Mouse (Mus musculus) spleen, adult 12 weeks (tissue): Measurements from ENCODE around the gene Clmn.

Source experiments
- DNase-seq: peaks from one replicate; pipeline ENCODE4 v3.0.0; 2022; ENCODE audit warnings: low spot score

Clmn gene

DNA sequence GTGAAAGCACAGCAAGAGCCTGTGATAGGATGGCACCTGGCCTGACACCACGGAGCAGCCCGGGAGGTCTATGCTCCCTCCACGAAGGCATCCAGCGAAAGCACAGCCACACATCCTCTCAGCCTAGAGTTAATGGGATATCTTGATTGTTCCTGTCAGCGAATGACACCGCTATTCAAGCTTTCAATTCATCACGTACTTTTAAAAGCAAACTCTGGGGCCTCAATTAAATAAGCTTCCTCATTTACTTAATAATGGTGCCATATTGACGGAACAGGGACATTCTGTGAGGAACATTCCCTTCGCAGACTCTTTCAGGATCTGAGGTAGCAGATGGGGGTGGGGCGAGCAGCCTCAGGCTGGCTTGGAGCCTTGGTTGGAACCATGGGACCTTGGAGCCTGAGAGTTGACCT is 14.7 kb upstream of the Clmn start:
- no peak for DNase-seq

GRCm38 (mm10) chr12:104876053-104876452 is 11.2 kb upstream of the Clmn start:
- DNase-seq, result no peak

GRCm38 (mm10) chr12:104871987-104872386 is 7.1 kb upstream of the Clmn start:
- no peak for DNase-seq

DNA sequence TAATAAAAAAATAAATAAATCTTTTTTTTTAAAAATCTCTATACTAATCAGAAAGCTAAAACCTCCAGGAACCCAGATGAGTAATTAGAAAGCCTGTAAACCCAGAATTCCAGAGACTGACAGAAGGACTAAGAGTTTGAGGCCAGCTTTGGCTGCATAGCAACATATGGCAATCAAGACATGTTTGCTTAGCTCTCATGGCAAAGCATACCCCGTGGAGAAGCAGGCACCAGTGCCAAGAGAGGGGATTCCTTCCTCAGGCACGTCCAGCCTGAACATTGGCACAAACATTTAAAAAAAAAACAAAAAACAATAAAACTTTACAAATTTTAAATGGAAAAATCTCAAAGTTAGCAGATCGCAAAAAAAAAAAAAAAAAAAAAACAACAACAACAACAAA is 4.9 kb upstream of the Clmn start:
- no peak for DNase-seq

GRCm38 (mm10) chr12:104868430-104868829 is 3.6 kb upstream of the Clmn start:
- DNase-seq, result no peak

- DNase-seq, result no peak
Observed at GRCm38 (mm10) chr12:104867851-104868250, 3.0 kb upstream of the Clmn start.

GRCm38 (mm10) chr12:104865166-104865535 is 275 bp upstream of the Clmn start:
- DNase-seq, result no peak

DNA sequence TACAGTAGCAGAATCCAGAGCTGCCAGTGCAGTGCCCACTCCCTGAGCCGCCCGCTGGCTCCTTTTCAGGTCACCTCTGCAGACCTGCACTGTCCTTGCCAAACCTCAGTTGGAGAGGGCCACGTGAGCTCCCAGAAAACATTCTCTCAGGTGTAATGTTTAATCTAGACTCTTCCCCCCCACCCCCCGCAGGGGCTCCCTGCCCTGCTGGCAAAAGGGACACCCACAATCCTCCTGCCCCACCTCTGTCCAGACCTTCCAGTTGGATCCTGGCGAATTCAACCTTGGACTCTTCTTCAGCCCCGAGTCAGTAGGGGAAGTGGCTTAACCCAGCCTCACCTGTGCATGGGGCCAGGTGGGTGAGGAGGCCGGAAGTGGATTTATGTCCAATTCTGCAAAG is 1.2 kb downstream of the Clmn start:
- no peak for DNase-seq

GRCm38 (mm10) chr12:104859140-104859539 is 5.7 kb downstream of the Clmn start:
- no peak for DNase-seq

- no peak for DNase-seq
Observed at GRCm38 (mm10) chr12:104858732-104859131, 6.1 kb downstream of the Clmn start.

DNA sequence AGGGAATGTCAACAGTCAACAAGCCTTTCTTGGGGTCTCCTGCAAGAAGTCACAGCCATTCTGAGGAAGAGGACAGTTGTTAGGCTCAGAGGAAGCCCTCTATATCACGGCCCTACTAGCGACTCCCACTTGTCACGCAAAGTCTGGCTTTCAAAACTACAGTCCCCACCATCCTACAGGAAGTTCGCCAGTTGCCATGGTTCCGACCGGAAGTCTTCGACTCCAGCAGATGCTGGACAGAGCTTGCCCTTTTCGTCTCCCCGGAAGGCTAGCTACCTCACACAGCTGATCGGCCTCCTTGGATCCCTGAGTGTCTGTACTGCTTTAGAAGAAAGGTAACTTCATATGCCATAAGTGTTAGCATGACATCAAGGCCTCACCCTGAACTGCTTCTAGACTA is 7.3 kb downstream of the Clmn start:
- DNase-seq, result no peak

DNA sequence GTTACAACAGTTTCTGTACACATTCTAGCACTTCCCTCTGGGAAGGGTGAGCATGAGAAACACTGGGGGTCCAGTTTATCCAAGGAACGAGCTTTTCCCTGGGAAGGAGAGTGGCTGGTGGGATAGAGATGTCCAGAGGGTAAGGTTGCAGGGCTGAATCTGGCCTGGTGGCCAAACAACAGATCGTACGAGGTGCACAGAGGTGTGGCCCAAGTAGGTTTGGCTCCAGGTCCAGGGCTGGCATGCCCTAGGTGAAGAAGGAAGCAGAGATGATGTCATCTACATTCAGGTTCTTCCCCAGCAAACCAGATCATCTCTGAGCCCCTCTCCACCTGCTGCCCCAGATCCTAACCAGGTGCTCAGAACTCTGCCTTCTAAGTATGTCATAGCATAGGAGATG is 8.3 kb downstream of the Clmn start:
- DNase-seq, result no peak

DNA sequence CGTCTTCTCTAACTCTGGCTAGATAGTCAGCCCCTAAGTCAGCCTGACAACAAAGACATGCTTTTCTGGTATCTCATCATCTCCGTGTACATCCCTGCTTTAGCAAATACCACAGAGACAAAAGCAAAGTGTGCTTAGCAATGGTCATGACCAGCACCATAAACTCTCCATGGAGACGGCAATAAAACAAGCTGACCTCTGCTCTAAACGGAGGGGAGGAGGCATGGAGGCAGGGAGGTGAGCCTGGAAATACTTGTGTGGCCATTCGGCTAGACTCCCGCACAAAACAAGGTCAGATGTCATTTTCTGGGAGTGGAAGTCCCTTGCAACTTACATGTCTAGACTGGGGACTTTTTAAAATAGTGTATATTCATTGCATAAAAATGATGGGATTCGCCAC is 9.3 kb downstream of the Clmn start:
- DNase-seq, result no peak

DNA sequence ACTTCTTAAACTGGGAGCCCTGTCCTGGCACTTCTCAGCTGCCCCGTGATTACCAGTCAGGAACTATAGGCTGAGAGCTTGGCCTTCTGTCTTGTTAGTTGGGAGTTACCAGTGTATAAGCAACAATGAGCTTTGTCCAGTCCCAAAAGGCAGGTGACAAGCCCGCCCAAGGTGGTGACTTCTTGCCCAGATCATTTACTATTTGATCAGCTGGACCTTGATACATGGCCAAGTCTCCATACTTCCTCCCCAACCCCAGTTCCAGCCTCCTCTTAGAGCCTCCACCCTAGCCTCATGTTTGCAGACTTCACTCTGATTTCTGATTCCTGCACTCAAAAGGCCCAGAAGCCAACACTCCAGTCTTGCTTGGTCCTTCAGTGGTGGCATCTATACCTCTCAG is 10.1 kb downstream of the Clmn start:
- DNase-seq, result no peak

DNA sequence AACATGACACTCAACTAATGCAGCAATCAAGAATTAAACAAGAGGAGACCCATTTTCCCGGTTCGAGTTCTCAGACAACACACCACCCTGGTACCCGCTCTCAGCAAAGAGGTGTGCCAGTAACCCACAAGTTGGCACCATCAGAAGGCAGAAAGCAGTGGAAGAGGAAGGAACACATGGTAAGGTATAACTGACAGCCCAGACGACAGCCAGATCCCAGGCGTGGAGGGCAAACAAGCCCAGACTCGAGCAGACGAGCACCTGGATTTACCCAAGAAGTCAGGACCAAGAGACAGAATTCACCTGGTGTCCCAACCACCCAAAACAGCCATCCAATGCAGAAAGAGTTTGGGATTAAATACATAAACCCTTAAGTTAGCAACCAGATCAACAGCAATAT is 11.5 kb downstream of the Clmn start:
- no peak for DNase-seq

DNA sequence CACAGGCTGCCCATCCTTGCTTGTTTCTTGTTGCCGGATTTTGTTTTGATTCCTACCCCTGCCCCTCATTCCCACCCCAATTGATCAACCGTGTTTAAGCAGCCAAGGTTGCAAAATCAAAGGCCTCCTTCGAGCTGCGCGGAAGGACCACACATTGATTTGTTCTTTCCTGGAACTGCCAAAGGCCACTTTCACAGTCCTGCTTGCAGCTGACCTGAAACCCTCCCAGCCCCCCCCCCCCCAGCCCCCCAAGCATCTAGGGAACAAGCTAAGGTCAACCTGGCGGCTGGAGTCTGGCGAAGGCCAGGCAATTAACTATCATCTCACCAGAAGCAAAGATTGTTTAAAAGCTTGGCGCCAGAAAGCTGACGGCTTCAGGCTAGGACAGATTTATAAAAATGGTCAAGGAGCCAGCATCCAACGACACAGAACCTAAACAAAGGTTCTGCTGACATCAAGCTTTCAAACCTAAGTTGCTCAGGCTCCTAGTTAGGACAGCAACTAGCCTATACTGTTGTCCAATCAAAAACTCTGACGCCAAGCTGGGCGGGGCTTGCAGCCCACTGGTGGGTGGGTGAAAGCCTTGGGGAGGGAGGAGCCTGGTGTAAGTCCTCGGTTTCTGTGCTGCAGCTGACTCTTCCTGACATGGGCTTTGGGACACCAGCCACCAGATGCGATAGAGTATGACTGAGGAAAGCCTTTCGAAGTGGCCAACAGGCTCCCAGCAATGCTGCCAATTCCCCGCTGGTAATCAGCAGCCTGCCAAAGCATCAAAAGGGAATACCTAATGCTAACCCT is 13.0 kb downstream of the Clmn start:
- DNase-seq, result no peak

DNA sequence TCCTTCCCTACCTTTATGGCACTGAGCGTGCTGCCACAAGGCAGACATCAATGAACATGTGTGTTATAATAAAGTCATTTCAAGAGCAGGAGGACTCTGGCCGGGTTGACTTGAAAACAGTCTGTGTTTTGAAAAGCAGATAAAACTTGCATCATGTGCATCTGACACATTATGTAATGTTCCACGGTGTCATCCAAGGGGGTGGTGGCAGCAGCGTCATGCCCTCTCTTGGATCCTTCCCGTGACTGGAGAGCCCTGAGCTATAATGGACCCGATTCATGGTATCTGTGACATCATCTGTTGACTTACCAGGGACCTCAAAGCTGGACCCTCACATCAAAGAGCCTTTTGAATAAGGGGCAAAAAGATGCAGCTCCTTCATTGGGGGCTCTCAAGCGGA is 14.8 kb downstream of the Clmn start:
- no peak for DNase-seq

GRCm38 (mm10) chr12:104848667-104849066 is 16.2 kb downstream of the Clmn start:
- no peak for DNase-seq

GRCm38 (mm10) chr12:104847227-104847626 is 17.6 kb downstream of the Clmn start:
- DNase-seq, result no peak

- no peak for DNase-seq
Observed at GRCm38 (mm10) chr12:104845707-104846106, 19.2 kb downstream of the Clmn start.

DNA sequence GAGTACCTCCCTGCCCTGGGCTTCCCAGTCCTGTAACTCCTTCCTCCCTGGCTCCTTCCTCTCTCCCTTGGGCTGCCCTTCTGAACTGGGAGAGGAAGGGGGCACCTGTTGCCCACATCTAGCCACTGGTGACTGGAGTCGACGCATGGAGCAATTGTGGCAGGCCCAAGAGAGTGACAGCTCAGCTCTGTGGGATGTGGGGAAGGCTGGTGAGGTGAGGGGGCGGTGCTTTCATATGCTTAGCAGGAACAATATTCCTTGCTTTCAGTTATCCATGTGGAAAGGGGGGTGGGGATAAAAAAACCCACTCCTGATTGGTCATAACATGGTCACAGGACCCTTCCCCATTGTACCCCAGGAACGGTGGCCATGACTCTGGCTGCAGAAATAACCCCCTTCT is 19.9 kb downstream of the Clmn start:
- DNase-seq, result no peak

- DNase-seq, result no peak
Observed at GRCm38 (mm10) chr12:104844279-104844678, 20.6 kb downstream of the Clmn start.

GRCm38 (mm10) chr12:104841256-104841655 is 23.6 kb downstream of the Clmn start:
- DNase-seq, result no peak

DNA sequence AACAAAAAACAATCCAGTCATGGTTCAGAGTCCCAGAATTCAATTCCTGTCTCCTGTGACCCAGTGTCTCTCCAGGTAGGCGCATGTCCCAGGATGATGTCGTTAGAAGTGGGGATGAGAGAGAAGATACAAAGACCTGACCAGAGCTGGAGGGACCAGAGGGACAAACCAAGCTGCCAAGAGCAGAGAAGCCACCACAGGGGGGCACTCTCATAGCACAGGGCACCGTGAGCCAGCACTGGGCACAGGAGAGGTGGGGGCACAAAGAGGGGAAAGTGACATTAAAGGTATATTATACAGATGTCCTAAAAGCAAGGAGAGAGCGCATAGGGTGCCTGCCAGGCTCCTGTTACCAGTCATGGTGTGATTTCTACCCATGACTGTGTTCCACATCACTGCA is 25.9 kb downstream of the Clmn start:
- DNase-seq, result no peak
